Mouse (Mus musculus) spleen, adult 2 months (tissue): Measurements from ENCODE around the gene Fam163a.

Experiments used
- CTCF ChIP-seq: fragments of 200-500 bp; IDR thresholded peaks from 2 replicates; pipeline ENCODE4 v1.5.1; 2011; ENCODE audit warnings: mild to moderate bottlenecking, inconsistent platforms; ENCODE audit not compliant: insufficient read depth, insufficient read length, insufficient replicate concordance; ENCODE audit errors: extremely low read depth
- POLR2A ChIP-seq: fragments of 200-500 bp; IDR thresholded peaks from 2 replicates; pipeline ENCODE4 v1.6.1; 2011; ENCODE audit warnings: low read depth, low read length, inconsistent platforms

DNA sequence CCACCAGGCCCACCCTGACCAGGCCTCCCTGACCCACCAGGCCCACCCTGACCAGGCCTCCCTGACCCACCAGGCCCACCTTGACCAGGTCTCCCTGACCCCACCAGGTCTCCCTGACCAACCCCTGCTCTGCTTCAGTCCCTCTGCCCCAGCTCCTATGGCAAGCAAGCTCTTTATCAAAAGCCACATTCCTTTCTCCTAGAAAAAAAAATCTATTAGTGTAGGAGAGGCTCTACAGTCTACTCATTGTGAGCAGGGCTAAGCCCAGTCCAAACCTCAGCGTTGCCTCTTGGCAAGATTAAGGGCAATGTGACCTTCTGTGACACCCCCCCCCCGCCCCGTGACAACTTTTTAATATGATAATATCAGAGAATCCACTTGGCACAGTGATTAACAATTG, 120.2 kb downstream of the Fam163a start:
- TF ChIP-seq CTCF, result no peak
- TF ChIP-seq POLR2A, result no peak
